Mouse (Mus musculus) MEL (cell line): ENCODE measurements around the gene Pkd1l1. TPM values are rescaled to one million over a fixed set of nuclear protein-coding genes. Genes with fewer than 3 reads are reported as not detected.

Experiments used
- DNase-seq: peaks from one replicate; pipeline ENCODE4 v3.0.0; 2011; ENCODE audit warnings: low read depth, low spot score
- H3K27ac ChIP-seq: 2 replicates; pipeline ENCODE4 v1.5.1; 2012; ENCODE audit warnings: low read depth, mild to moderate bottlenecking, control low read depth, low read length, moderate library complexity; ENCODE audit not compliant: control insufficient read depth
- H3K27me3 ChIP-seq, 2 experiments: fragments of 150-350 bp in 1 of 2; sonication (generic) in 1 of 2; 2 replicates each; pipeline ENCODE4 v1.6.1; 2012; ENCODE audit warnings: low read length in 2 of 2, mild to moderate bottlenecking in 2 of 2, improper control_type of control experiment in 1 of 2, moderate library complexity in 1 of 2; ENCODE audit not compliant: insufficient read depth in 2 of 2, control insufficient read depth in 1 of 2
- H3K36me3 ChIP-seq, 2 experiments: 2 replicates each; pipeline ENCODE4 v1.6.1; 2012 to 2014; ENCODE audit warnings: low read length in 2 of 2, improper control_type of control experiment in 1 of 2, inconsistent platforms in 1 of 2, mild to moderate bottlenecking in 1 of 2; ENCODE audit not compliant: insufficient read depth in 2 of 2, control insufficient read depth in 1 of 2
- H3K4me1 ChIP-seq, 2 experiments: fragments of 150-350 bp in 1 of 2; sonication (generic) in 1 of 2; 2 replicates each; pipeline ENCODE4 v1.6.1; 2012; ENCODE audit warnings: low read length in 2 of 2, improper control_type of control experiment in 1 of 2, mild to moderate bottlenecking in 1 of 2; ENCODE audit not compliant: insufficient read depth in 2 of 2, control insufficient read depth in 1 of 2
- H3K4me3 ChIP-seq, 2 experiments: fragments of 150-350 bp in 1 of 2; sonication (generic) in 1 of 2; 2 replicates each; pipeline ENCODE4 v1.5.1; 2012; ENCODE audit warnings: low read depth in 2 of 2, low read length in 2 of 2, mild to moderate bottlenecking in 2 of 2, moderate library complexity in 2 of 2, control low read depth in 1 of 2, improper control_type of control experiment in 1 of 2; ENCODE audit not compliant: control insufficient read depth in 1 of 2, insufficient read depth in 1 of 2
- H3K79me2 ChIP-seq: 2 replicates; pipeline ENCODE4 v1.6.1; 2012; ENCODE audit warnings: mild to moderate bottlenecking, low read length, moderate library complexity; ENCODE audit not compliant: control insufficient read depth, poor library complexity, insufficient read depth
- H3K9ac ChIP-seq: 2 replicates; pipeline ENCODE4 v1.6.1; 2012; ENCODE audit warnings: low read depth, mild to moderate bottlenecking, control low read depth, low read length, moderate library complexity; ENCODE audit not compliant: control insufficient read depth, poor library complexity, severe bottlenecking
- H3K9me3 ChIP-seq: fragments of 150-350 bp; sonication (generic); replicated peaks from 2 replicates; pipeline ENCODE4 v1.6.1; 2012; ENCODE audit warnings: mild to moderate bottlenecking, low read length, improper control_type of control experiment, moderate library complexity; ENCODE audit not compliant: insufficient read depth
- BHLHE40 ChIP-seq: IDR thresholded peaks from 2 replicates; pipeline ENCODE4 v1.6.1; 2012; ENCODE audit warnings: low read depth, mild to moderate bottlenecking, inconsistent platforms, low read length, improper control_type of control experiment, borderline replicate concordance
- ELF1 ChIP-seq: IDR thresholded peaks from 2 replicates; pipeline ENCODE4 v1.6.1; 2014; ENCODE audit warnings: low read depth, mild to moderate bottlenecking, inconsistent platforms, low read length, improper control_type of control experiment, moderate library complexity
- GATA1 ChIP-seq: IDR thresholded peaks from 2 replicates; pipeline ENCODE4 v1.6.1; 2011; ENCODE audit warnings: low read depth, low read length, improper control_type of control experiment
- HCFC1 ChIP-seq: IDR thresholded peaks from 2 replicates; pipeline ENCODE4 v1.6.1; 2012; ENCODE audit warnings: low read depth, mild to moderate bottlenecking, inconsistent platforms, low read length, improper control_type of control experiment, moderate library complexity
- MXI1 ChIP-seq: IDR thresholded peaks from 2 replicates; pipeline ENCODE4 v1.6.1; 2011; ENCODE audit warnings: mild to moderate bottlenecking, low read depth, low read length, improper control_type of control experiment
- MYB ChIP-seq: IDR thresholded peaks from 2 replicates; pipeline ENCODE4 v1.6.1; 2011; ENCODE audit warnings: mild to moderate bottlenecking, low read depth, low read length, improper control_type of control experiment
- NRF1 ChIP-seq: IDR thresholded peaks from 2 replicates; pipeline ENCODE4 v1.6.1; 2014; ENCODE audit warnings: low read depth, mild to moderate bottlenecking, inconsistent platforms, low read length, improper control_type of control experiment, moderate library complexity; ENCODE audit not compliant: poor library complexity, insufficient read depth, severe bottlenecking
- POLR2AphosphoS2 ChIP-seq: IDR thresholded peaks from 2 replicates; pipeline ENCODE4 v1.6.1; 2011; ENCODE audit warnings: low read length, improper control_type of control experiment
- RAD21 ChIP-seq: IDR thresholded peaks from 2 replicates; pipeline ENCODE4 v1.6.1; 2011; ENCODE audit warnings: mild to moderate bottlenecking, low read depth, low read length, improper control_type of control experiment
- RCOR1 ChIP-seq: IDR thresholded peaks from 2 replicates; pipeline ENCODE4 v1.6.1; 2012; ENCODE audit warnings: low read depth, mild to moderate bottlenecking, inconsistent platforms, low read length, improper control_type of control experiment
- TAL1 ChIP-seq: IDR thresholded peaks from 2 replicates; pipeline ENCODE4 v1.6.1; 2012; ENCODE audit warnings: mild to moderate bottlenecking, inconsistent platforms, low read length, moderate library complexity, mixed read lengths
- TCF12 ChIP-seq: IDR thresholded peaks from 2 replicates; pipeline ENCODE4 v1.6.1; 2014; ENCODE audit warnings: low read depth, mild to moderate bottlenecking, inconsistent platforms, low read length, improper control_type of control experiment, moderate library complexity
- UBTF ChIP-seq: IDR thresholded peaks from 2 replicates; pipeline ENCODE4 v1.6.1; 2012; ENCODE audit warnings: low read depth, mild to moderate bottlenecking, inconsistent platforms, low read length, improper control_type of control experiment, moderate library complexity, borderline replicate concordance; ENCODE audit not compliant: insufficient read depth
- USF2 ChIP-seq, 2 experiments: IDR thresholded peaks; 2 replicates each; pipeline ENCODE4 v1.6.1; 2011 to 2012; ENCODE audit warnings: improper control_type of control experiment in 2 of 2, low read length in 2 of 2, borderline replicate concordance in 1 of 2, inconsistent platforms in 1 of 2, low read depth in 1 of 2, mild to moderate bottlenecking in 1 of 2; ENCODE audit not compliant: insufficient read depth in 1 of 2
- ZNF384 ChIP-seq: IDR thresholded peaks from 2 replicates; pipeline ENCODE4 v1.6.1; 2012; ENCODE audit warnings: low read depth, mild to moderate bottlenecking, inconsistent platforms, low read length, improper control_type of control experiment
- polyA plus RNA-seq, 2 experiments: library from polyadenylated mRNA; stranded (reverse) in 1 of 2; unstranded in 1 of 2; fragments of >175 nt in 1 of 2; fragments of >200 nt in 1 of 2; gene quantifications; 2 replicates each; pipeline versions ENCODE4 v1.2.1 to v1.2.4; 2012; ENCODE audit warnings: low replicate concordance in 2 of 2, low read depth in 1 of 2; ENCODE audit not compliant: insufficient read length in 2 of 2, insufficient read depth in 1 of 2, missing spikeins in 1 of 2
- total RNA-seq: library from RNA; depleted of rRNA; stranded (reverse); fragments of 300-350 nt; gene quantifications from 2 replicates; pipeline ENCODE4 v1.2.3, GENCODE M21; 2012

Pkd1l1 gene
- total and polyA plus RNA-seq, 3 experiments = not detected

GRCm38 (mm10) chr11:8859041-8859440, 114.0 kb downstream of the Pkd1l1 start:
- Histone ChIP-seq H3K27me3 (no peaks in the 10 kb centered on the region; a peak in 1 of 4 replicates), H3K4me3 (no peak overlapping the region), H3K9ac (no peak overlapping the region)

GRCm38 (mm10) chr11:8856125-8856524, 116.9 kb downstream of the Pkd1l1 start:
- TF ChIP-seq ELF1 (no peak), TCF12 (no peak), TAL1 (no peak), POLR2AphosphoS2 (no peak), USF2 (IDR thresholded peaks at IDR 0.05; ENCODE audit: borderline replicate concordance in 1 of 2, insufficient read depth in 1 of 2, low read depth in 1 of 2, low read length in 2 of 2) (no peak), MYB (no peak), ZNF384 (no peak), RAD21 (no peak), GATA1 (no peak), UBTF (no peak), MXI1 (no peak)

More at GRCm38 (mm10) chr11:8859041-8859440, 114.0 kb downstream of the Pkd1l1 start:
- no peaks in the 10 kb centered on the region for H3K36me3 ChIP-seq
- no peaks in the 10 kb centered on the region for H3K79me2 ChIP-seq
- DNase-seq = no peak
- H3K27ac ChIP-seq = no peak overlapping the region
- H3K9me3 ChIP-seq = no peaks in the 10 kb centered on the region
- no peak for TF ChIP-seq RCOR1
- no peak for TF ChIP-seq HCFC1
- TF ChIP-seq ELF1 = no peak
- TF ChIP-seq TAL1 = no peak
- H3K4me1 ChIP-seq = no peaks in the 10 kb centered on the region

GRCm38 (mm10) chr11:8848049-8848448, 125.0 kb downstream of the Pkd1l1 start:
- Histone ChIP-seq H3K9me3 (no peaks in the 10 kb centered on the region), H3K4me1 (no peaks in the 10 kb centered on the region), H3K27ac (no peak overlapping the region), H3K9ac (no peak overlapping the region), H3K79me2 (no peaks in the 10 kb centered on the region), H3K4me3 (no peak overlapping the region), H3K27me3 (no peaks in the 10 kb centered on the region), H3K36me3 (no peaks in the 10 kb centered on the region)
- no peak for DNase-seq
- TF ChIP-seq UBTF = no peak
- no peak for TF ChIP-seq NRF1
- TF ChIP-seq BHLHE40 = no peak

More at GRCm38 (mm10) chr11:8856125-8856524, 116.9 kb downstream of the Pkd1l1 start:
- no peaks in the 10 kb centered on the region for H3K36me3 ChIP-seq
- no peak overlapping the region for H3K27ac ChIP-seq
- no peaks in the 10 kb centered on the region for H3K79me2 ChIP-seq
- H3K27me3 ChIP-seq = no peaks in the 10 kb centered on the region
- H3K4me3 ChIP-seq = no peak overlapping the region
- H3K9me3 ChIP-seq = no peaks in the 10 kb centered on the region
- DNase-seq = no peak
- no peak overlapping the region for H3K9ac ChIP-seq
- H3K4me1 ChIP-seq = no peaks in the 10 kb centered on the region
